Mouse (Mus musculus): Measurements from ENCODE around the gene Rptor.
A peak's percentile ranks its signal among the peaks of the same experiment; 100 is the strongest.

Rptor gene

GRCm38 (mm10) chr11:119786385-119786880 is 183.7 kb downstream of the Rptor start:
- no peak for DNase-seq

GRCm38 (mm10) chr11:119788488-119788887 is 185.8 kb downstream of the Rptor start:
- no peak for DNase-seq

- DNase-seq: no peak
Measured at GRCm38 (mm10) chr11:119788919-119789713, 186.4 kb downstream of the Rptor start.

GRCm38 (mm10) chr11:119791923-119792564 is 189.3 kb downstream of the Rptor start:
- peak; percentile 54 to 73 for DNase-seq

GRCm38 (mm10) chr11:119793378-119793777 is 190.7 kb downstream of the Rptor start:
- DNase-seq: no peak

- DNase-seq: peak; percentile 40 to 48
Measured at GRCm38 (mm10) chr11:119794020-119794419, 191.3 kb downstream of the Rptor start.

GRCm38 (mm10) chr11:119794671-119795070 is 192.0 kb downstream of the Rptor start:
- no peak for DNase-seq

GRCm38 (mm10) chr11:119796406-119796805 is 193.7 kb downstream of the Rptor start:
- peak; percentile 36 to 58 for DNase-seq

GRCm38 (mm10) chr11:119796846-119797245 is 194.1 kb downstream of the Rptor start:
- DNase-seq: no peak

- no peak for DNase-seq
Measured at GRCm38 (mm10) chr11:119799536-119799935, 196.8 kb downstream of the Rptor start.

- DNase-seq: no peak
Measured at GRCm38 (mm10) chr11:119801855-119802254, 199.2 kb downstream of the Rptor start.

- DNase-seq: no peak
Measured at GRCm38 (mm10) chr11:119802947-119803346, 200.2 kb downstream of the Rptor start.

- no peak for DNase-seq
Measured at GRCm38 (mm10) chr11:119804392-119804791, 201.7 kb downstream of the Rptor start.

- DNase-seq: no peak
Measured at GRCm38 (mm10) chr11:119805112-119805750, 202.5 kb downstream of the Rptor start.

- DNase-seq: no peak
Measured at GRCm38 (mm10) chr11:119806539-119806938, 203.8 kb downstream of the Rptor start.

- no peak for DNase-seq
Measured at GRCm38 (mm10) chr11:119807431-119808031, 204.8 kb downstream of the Rptor start.

GRCm38 (mm10) chr11:119808647-119809280 is 206.1 kb downstream of the Rptor start:
- DNase-seq: no peak

- no peak for DNase-seq
Measured at GRCm38 (mm10) chr11:119809309-119809708, 206.6 kb downstream of the Rptor start.

- peak in 1 of 2 experiments; percentile 48 for DNase-seq
Measured at GRCm38 (mm10) chr11:119811022-119811421, 208.3 kb downstream of the Rptor start.

- DNase-seq: no peak
Measured at GRCm38 (mm10) chr11:119811598-119811997, 208.9 kb downstream of the Rptor start.

- DNase-seq: no peak
Measured at GRCm38 (mm10) chr11:119812093-119812492, 209.4 kb downstream of the Rptor start.

GRCm38 (mm10) chr11:119814035-119814558 is 211.4 kb downstream of the Rptor start:
- no peak for DNase-seq

Measured in kidney, postnatal 36 days (tissue).